Mouse (Mus musculus) forebrain, postnatal 0 days (tissue): ENCODE results near the gene Arnt. TPM values are rescaled to one million over a fixed set of nuclear protein-coding genes. Genes with fewer than 3 reads are reported as not detected.
"Not testable (repeated sequence)": the region's sequence is repeated elsewhere in the genome, so short reads cannot be mapped to it uniquely, and the experiment has no call there.

Source experiments
- ATAC-seq: fragments of 200-750 bp; cut with Nextera tagmentation; 2 replicates; pipeline ENCODE4 v1.8.0; 2017; ENCODE audit warnings: mild to moderate bottlenecking, moderate library complexity
- DNase-seq: peaks from one replicate; pipeline ENCODE4 v3.0.0-alpha.2; 2015
- H3K27ac ChIP-seq: fragments of 300-500 bp; sonication (generic); 2 replicates; pipeline ENCODE4 v1.5.1; 2014; ENCODE audit warnings: low read depth, mild to moderate bottlenecking, antibody characterized with exemption, low read length, moderate library complexity, mixed read lengths
- H3K27me3 ChIP-seq: fragments of 300-500 bp; sonication (generic); 2 replicates; pipeline ENCODE4 v1.6.1; 2014; ENCODE audit warnings: mild to moderate bottlenecking, low read length, mixed read lengths; ENCODE audit not compliant: insufficient read depth
- H3K36me3 ChIP-seq: fragments of 300-500 bp; sonication (generic); 2 replicates; pipeline ENCODE4 v1.6.1; 2014; ENCODE audit warnings: mild to moderate bottlenecking, moderate library complexity; ENCODE audit not compliant: insufficient read depth
- H3K4me1 ChIP-seq: fragments of 300-500 bp; sonication (generic); 2 replicates; pipeline ENCODE4 v1.6.1; 2014; ENCODE audit warnings: antibody characterized with exemption; ENCODE audit not compliant: insufficient read depth
- H3K4me2 ChIP-seq: fragments of 300-500 bp; sonication (generic); 2 replicates; pipeline ENCODE4 v1.6.1; 2014; ENCODE audit warnings: low read depth, mild to moderate bottlenecking, moderate library complexity
- H3K4me3 ChIP-seq: fragments of 300-500 bp; sonication (generic); 2 replicates; pipeline ENCODE4 v1.5.1; 2014; ENCODE audit warnings: low read depth, low read length, mixed read lengths
- H3K9ac ChIP-seq: fragments of 300-500 bp; sonication (generic); 2 replicates; pipeline ENCODE4 v1.6.1; 2014; ENCODE audit warnings: mild to moderate bottlenecking
- H3K9me3 ChIP-seq: fragments of 300-500 bp; sonication (generic); 2 replicates; pipeline ENCODE4 v1.6.1; 2016; ENCODE audit warnings: low read length
- CTCF ChIP-seq: sonication (generic); IDR thresholded peaks from 2 replicates; pipeline ENCODE4 v1.5.1; 2016; ENCODE audit warnings: antibody characterized with exemption, control low read depth, low read depth
- WGBS: fragments of 180-500 bp; shearing (Covaris S2); extraction: QIAGEN DNeasy Blood & Tissue Kit; methylation state at CpG from one replicate; pipeline ENCODE4 v1.1.7; 2014; 5-methylcytosine and 5-hydroxymethylcytosine counted together
- polyA plus RNA-seq: library from polyadenylated mRNA; unstranded; fragments of >200 nt; fragmentation: Nextera tagmentation; extraction: Ambion mirVana; gene quantifications from 2 replicates; pipeline ENCODE4 v1.2.1, GENCODE M21; 2015
- total RNA-seq: library from RNA; depleted of rRNA; stranded (reverse); fragments of >200 nt; gene quantifications from 2 replicates; pipeline ENCODE4 v1.2.3, GENCODE M21; 2014; rRNA removed

The Arnt gene
- total and polyA plus RNA-seq, 2 experiments from 2014 or later, result 7.8 to 14.7 TPM

- Histone ChIP-seq H3K9ac (no peak overlapping the region), H3K4me1 (no peaks in the 10 kb centered on the region), H3K9me3 (no peaks in the 10 kb centered on the region), H3K36me3 (no peaks in the 10 kb centered on the region), H3K4me3 (no peak overlapping the region), H3K27ac (no peak overlapping the region), H3K4me2 (no peak overlapping the region), H3K27me3 (no peaks in the 10 kb centered on the region)
- 93% methylated on average over 4 of the region's 4 CpGs for WGBS
- TF ChIP-seq CTCF, result no peak
- ATAC-seq (no peak), DNase-seq (no peak)
Measured at GRCm38 (mm10) chr3:95539837-95540236, 105.6 kb downstream of the Arnt start.

DNA sequence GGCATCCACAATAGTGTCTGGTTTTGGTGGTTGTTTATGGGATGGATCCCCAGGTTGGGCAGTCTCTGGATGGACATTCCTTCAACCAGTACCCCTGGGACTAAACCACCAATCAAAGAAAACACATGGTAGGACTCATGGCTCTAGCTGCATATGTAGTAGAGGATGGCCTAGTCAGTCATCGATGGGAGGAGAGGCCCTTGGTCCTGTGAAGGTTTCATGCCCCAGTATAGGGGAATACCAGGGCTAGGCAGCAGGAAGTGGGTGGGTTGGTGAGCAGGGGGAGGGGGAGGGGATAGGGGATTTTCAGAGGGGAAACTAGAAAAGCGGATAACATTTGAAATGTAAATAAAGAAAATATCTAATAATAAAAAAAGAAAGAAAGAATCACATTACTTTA is 107.0 kb downstream of the Arnt start:
- not testable (repeated sequence) for H3K4me3 ChIP-seq, DNase-seq, H3K36me3 ChIP-seq, H3K4me2 ChIP-seq, H3K9me3 ChIP-seq, ATAC-seq, H3K27ac ChIP-seq, H3K27me3 ChIP-seq, H3K9ac ChIP-seq, H3K4me1 ChIP-seq
- WGBS, result 90% methylated on average over 2 of the region's 2 CpGs

- no peak for DNase-seq
- Histone ChIP-seq H3K27me3 (no peaks in the 10 kb centered on the region), H3K27ac (no peak overlapping the region), H3K4me3 (no peak overlapping the region), H3K4me1 (no peaks in the 10 kb centered on the region), H3K36me3 (no peaks in the 10 kb centered on the region), H3K9me3 (no peaks in the 10 kb centered on the region), H3K9ac (no peak overlapping the region), H3K4me2 (no peak overlapping the region)
- no peak for TF ChIP-seq CTCF
- no peak for ATAC-seq
Measured at GRCm38 (mm10) chr3:95542171-95542570, 108.0 kb downstream of the Arnt start.

DNA sequence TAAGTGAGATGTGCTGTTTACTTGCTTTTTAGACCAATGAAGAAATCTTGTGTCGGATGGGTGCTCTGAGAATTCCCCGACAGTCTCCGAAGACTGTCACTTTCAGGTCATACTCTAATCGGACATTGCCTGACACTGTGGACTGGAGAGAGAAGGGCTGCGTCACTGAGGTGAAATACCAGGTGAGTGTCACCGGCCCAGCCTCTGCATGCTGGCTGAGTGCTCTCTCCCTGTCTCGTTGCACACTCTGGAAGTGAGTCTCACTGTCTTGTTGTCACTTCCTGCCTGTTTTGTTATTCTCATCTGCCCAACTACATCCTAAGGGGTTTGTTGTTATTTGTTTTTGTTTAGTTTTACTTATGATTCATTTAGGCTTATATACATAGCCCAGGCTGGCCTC is 108.8 kb downstream of the Arnt start:
- Histone ChIP-seq H3K4me1 (no peaks in the 10 kb centered on the region), H3K4me2 (no peak overlapping the region), H3K27ac (no peak overlapping the region), H3K27me3 (no peaks in the 10 kb centered on the region), H3K36me3 (no peaks in the 10 kb centered on the region), H3K9me3 (no peaks in the 10 kb centered on the region), H3K4me3 (no peak overlapping the region), H3K9ac (no peak overlapping the region)
- WGBS, result 72% methylated on average over 7 of the region's 7 CpGs
- ATAC-seq, result no peak
- no peak for DNase-seq
- no peak for TF ChIP-seq CTCF

Other genes starting within 250 kb of the Arnt start
- 6.1 and 9.9 TPM in 2 replicates for gene Gabpb2, start 216.5 kb upstream of the Arnt start, total RNA-seq
- gene Gabpb2, start 216.5 kb upstream of the Arnt start, polyA plus RNA-seq, result 0.54 and 1.5 TPM in 2 replicates
- gene Cdc42se1, start 205.7 kb upstream of the Arnt start, total RNA-seq, result 55.7 and 68.0 TPM in 2 replicates
- gene Cdc42se1, start 205.7 kb upstream of the Arnt start, polyA plus RNA-seq, result 54.2 and 54.9 TPM in 2 replicates
- gene Mllt11, start 202.2 kb upstream of the Arnt start, total RNA-seq, result 207 and 235 TPM in 2 replicates
- gene Mllt11, start 202.2 kb upstream of the Arnt start, polyA plus RNA-seq, result 578 and 712 TPM in 2 replicates
- gene Gm128, start 192.8 kb upstream of the Arnt start, total RNA-seq, result 0.29 TPM in 1 of 2 replicates, not detected in the other
- gene Gm128, start 192.8 kb upstream of the Arnt start, polyA plus RNA-seq, result 0.11 and 0.28 TPM in 2 replicates
- gene Bnipl, start 183.2 kb upstream of the Arnt start, total RNA-seq, result 0.23 and 0.33 TPM in 2 replicates
- not detected in 2 replicates for gene Bnipl, start 183.2 kb upstream of the Arnt start, polyA plus RNA-seq
- gene Mindy1, start 153.0 kb upstream of the Arnt start, total RNA-seq, result 29.5 and 35.4 TPM in 2 replicates
- gene Mindy1, start 153.0 kb upstream of the Arnt start, polyA plus RNA-seq, result 33.6 and 38.9 TPM in 2 replicates
- 47.2 and 59.0 TPM in 2 replicates for gene Prune1, start 152.3 kb upstream of the Arnt start, total RNA-seq
- gene Prune1, start 152.3 kb upstream of the Arnt start, polyA plus RNA-seq, result 51.4 and 60.4 TPM in 2 replicates
- 0.14 and 0.54 TPM in 2 replicates for gene Anxa9, start 127.2 kb upstream of the Arnt start, total RNA-seq
- gene Anxa9, start 127.2 kb upstream of the Arnt start, polyA plus RNA-seq, result 0.24 and 0.40 TPM in 2 replicates
- 59.4 and 72.6 TPM in 2 replicates for gene Cers2, start 119.6 kb upstream of the Arnt start, total RNA-seq
- 68.6 and 77.9 TPM in 2 replicates for gene Cers2, start 119.6 kb upstream of the Arnt start, polyA plus RNA-seq
- 49.9 and 56.1 TPM in 2 replicates for gene Setdb1, start 77.2 kb upstream of the Arnt start, total RNA-seq
- gene Setdb1, start 77.2 kb upstream of the Arnt start, polyA plus RNA-seq, result 24.1 and 28.3 TPM in 2 replicates
- gene 4930558C23Rik, start 31.5 kb upstream of the Arnt start, total RNA-seq, result not detected in 2 replicates
- gene 4930558C23Rik, start 31.5 kb upstream of the Arnt start, polyA plus RNA-seq, result not detected in 2 replicates
- gene Ctsk, start 64.9 kb downstream of the Arnt start, total RNA-seq, result 6.5 and 16.5 TPM in 2 replicates
- gene Ctsk, start 64.9 kb downstream of the Arnt start, polyA plus RNA-seq, result 8.6 and 10.1 TPM in 2 replicates
- gene Ctss, start 92.4 kb downstream of the Arnt start, total RNA-seq, result 17.3 and 20.3 TPM in 2 replicates
- 23.1 and 25.5 TPM in 2 replicates for gene Ctss, start 92.4 kb downstream of the Arnt start, polyA plus RNA-seq
- not detected in 2 replicates for gene Hormad1, start 125.3 kb downstream of the Arnt start, total RNA-seq
- gene Hormad1, start 125.3 kb downstream of the Arnt start, polyA plus RNA-seq, result not detected in 2 replicates
- 23.2 and 28.5 TPM in 2 replicates for gene Golph3l, start 154.5 kb downstream of the Arnt start, total RNA-seq
- 18.2 and 19.2 TPM in 2 replicates for gene Golph3l, start 154.5 kb downstream of the Arnt start, polyA plus RNA-seq
- 140 and 146 TPM in 2 replicates for gene Ensa, start 190.6 kb downstream of the Arnt start, total RNA-seq
- gene Ensa, start 190.6 kb downstream of the Arnt start, polyA plus RNA-seq, result 145 and 151 TPM in 2 replicates
- gene Mcl1, start 224.4 kb downstream of the Arnt start, total RNA-seq, result 131 and 137 TPM in 2 replicates
- gene Mcl1, start 224.4 kb downstream of the Arnt start, polyA plus RNA-seq, result 42.9 and 46.6 TPM in 2 replicates